Mouse (Mus musculus) adrenal gland, adult 8-10 months (tissue): ENCODE data around the gene Olfr873. TPM values are rescaled to one million over a fixed set of nuclear protein-coding genes. Genes with fewer than 3 reads are reported as not detected.
"Not testable (repeated sequence)": the region's sequence is repeated elsewhere in the genome, so short reads cannot be mapped to it uniquely, and the experiment has no call there.

Experiments
- DNase-seq: peaks from one replicate; pipeline ENCODE4 v3.0.0; 2022
- total RNA-seq, 4 experiments: library from RNA; stranded (reverse); gene quantifications; 2 replicates each; pipeline ENCODE4 v1.2.4; 2022

Olfr873 gene
- total RNA-seq: not detected

- DNase-seq: no peak
Measured at GRCm38 (mm10) chr9:20298232-20298631, at the start of gene Olfr873. Gene Olfr873, plus strand, starts transcription at chr9:20298532.

GRCm38 (mm10) chr9:20282051-20282450 lies 16.3 kb upstream of the Olfr873 start, which contains the start of gene Olfr39:
Gene Olfr39, plus strand, starts transcription at chr9:20282351.
- DNase-seq: no peak

- not testable (repeated sequence) for DNase-seq
Measured at GRCm38 (mm10) chr9:20295562-20295961, 2.8 kb upstream of the Olfr873 start.

- no peak for DNase-seq
Measured at GRCm38 (mm10) chr9:20335994-20336393, 37.7 kb downstream of the Olfr873 start, which contains the start of gene Olfr18. Gene Olfr18, minus strand, starts transcription at chr9:20336094.

- no peak for DNase-seq
Measured at GRCm38 (mm10) chr9:20348501-20348900, 50.2 kb downstream of the Olfr873 start.

Other genes starting within 250 kb of the Olfr873 start
- gene Olfr867, start 241.0 kb upstream of the Olfr873 start, total RNA-seq: not detected
- gene Olfr868, start 199.9 kb upstream of the Olfr873 start, total RNA-seq: not detected
- not detected for gene Olfr869, start 169.5 kb upstream of the Olfr873 start, total RNA-seq
- not detected for gene Olfr870, start 124.5 kb upstream of the Olfr873 start, total RNA-seq
- not detected for gene Olfr871, start 86.3 kb upstream of the Olfr873 start, total RNA-seq
- gene Olfr872, start 61.4 kb upstream of the Olfr873 start, total RNA-seq: not detected
- not detected for gene Olfr39, start 16.2 kb upstream of the Olfr873 start, total RNA-seq
- gene Olfr18, start 37.6 kb downstream of the Olfr873 start, total RNA-seq: not detected
- gene Zfp560, start 86.6 kb downstream of the Olfr873 start, total RNA-seq: 10 to 100 TPM in 2 of 4 experiments, 1 to 10 TPM in 2; 7.7 to 11.3 (median 9.4) TPM
- 10 to 100 TPM; 17.2 to 31.3 (median 25.7) TPM for gene Zfp26, start 161.6 kb downstream of the Olfr873 start, total RNA-seq
- 10 to 100 TPM; 29.4 to 33.4 (median 32.1) TPM for gene Zfp426, start 194.2 kb downstream of the Olfr873 start, total RNA-seq
- 10 to 100 TPM; 35.1 to 60.2 (median 47.2) TPM for gene Zfp266, start 222.9 kb downstream of the Olfr873 start, total RNA-seq